Mouse (Mus musculus): ENCODE results near the gene Cfap36.

GRCm38 (mm10) chr11:29219055-29219454 is 28.2 kb downstream of the Cfap36 start:
- TF ChIP-seq IRF4 (IDR thresholded peaks at IDR 0.05; ENCODE audit: low read depth, low read length) (no peak), CTCF (conservative IDR thresholded peaks at IDR 0.05 in 1 of 2, IDR thresholded peaks at IDR 0.05 in 1 of 2; ENCODE audit: low read depth in 2 of 2, low read length in 2 of 2) (no peak), TCF12 (IDR thresholded peaks at IDR 0.05; ENCODE audit: low read depth, low read length) (no peak), MAX (IDR thresholded peaks at IDR 0.05; ENCODE audit: low read length) (no peak), E2F4 (IDR thresholded peaks at IDR 0.05; ENCODE audit: insufficient replicate concordance, low read depth, low read length) (no peak)

Data from CH12.LX (cell line).